Comparison of ENCODE assay signal across 11 mouse cellular contexts in the genomic region with DNA sequence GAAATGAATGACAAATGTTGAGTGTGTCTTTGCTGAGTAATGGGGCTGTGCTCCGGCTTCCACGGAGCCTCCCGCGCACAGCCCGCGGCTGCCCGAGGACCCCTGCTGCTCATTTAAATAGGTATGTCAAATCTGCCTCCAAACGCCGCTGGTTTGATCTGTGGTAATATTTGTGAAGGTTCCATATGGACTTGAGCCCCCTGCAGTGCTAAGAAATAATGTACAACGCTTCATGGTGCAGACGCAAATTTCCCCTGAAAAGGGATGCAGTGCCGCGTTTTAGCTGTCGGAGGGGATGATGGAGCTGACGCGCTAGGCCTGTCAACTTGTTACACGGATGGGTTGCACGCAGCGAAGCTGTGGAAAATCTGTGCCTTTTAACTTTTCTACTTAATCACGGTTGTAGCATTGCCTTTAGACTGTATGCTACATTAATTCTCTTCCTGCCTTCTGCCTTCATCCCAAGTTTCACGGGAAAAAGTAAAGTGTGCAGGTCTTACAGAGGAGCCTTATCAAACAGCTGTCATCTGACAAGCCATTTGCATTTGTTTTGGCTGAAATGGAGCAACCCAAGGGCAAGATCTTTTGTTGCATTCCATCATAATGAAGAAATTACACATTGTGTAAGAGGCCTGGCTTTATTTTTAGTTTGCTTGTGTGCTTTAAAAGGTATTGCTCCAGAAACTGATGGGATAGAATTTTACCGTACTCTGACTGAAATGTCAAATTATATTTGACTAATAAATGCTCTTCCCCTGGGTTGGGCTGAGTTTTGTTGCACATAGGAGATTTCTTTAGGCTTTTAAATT. TPM values are rescaled to one million over a fixed set of nuclear protein-coding genes. Genes with fewer than 3 reads are reported as not detected.
DNase-seq lines count a peak whose midpoint lies in the region; ATAC-seq and TF ChIP-seq lines count a peak whose summit lies in the region.
"Had no signal": no experiment of that assay in that cellular context is flagged by ENCODE, and none has a peak within 500 bp of the region (broad histone marks: within the 10 kb centered on the region; RNA-seq: fewer than 3 reads in every experiment).

No protein-coding gene starts in this region.

- peak; percentile 79 for ATAC-seq in midbrain, embryonic 11.5 days (ENCODE audit: low FRiP score)
- no peak for ATAC-seq in erythroblast, adult 5-6 weeks (replicated peaks; ENCODE audit: low FRiP score, poor library complexity, severe bottlenecking)

- no peaks in the 10 kb centered on the region for H3K36me3 ChIP-seq in midbrain, embryonic 11.5 days (ENCODE audit: control insufficient read depth, insufficient read depth, low read length)

- peak; percentile 27 to 28 for DNase-seq in cerebellum, adult 2 months
- DNase-seq in cerebellum, adult 11 months: no peak
- peak; percentile 23 for DNase-seq in Muller cell, postnatal 12 days (ENCODE audit: inconsistent ontology term)
- DNase-seq in fibroblast of lung, adult 2 months (ENCODE audit: low read depth): peak; percentile 2
- DNase-seq in midbrain, embryonic 11.5 days (ENCODE audit: low spot score, missing footprints): peak; percentile 88
- DNase-seq in yolk sac, embryonic 10.5 days (ENCODE audit: low spot score): no peak
- no peak for DNase-seq in MN1 (ENCODE audit: low spot score)
- DNase-seq: gastrocnemius, postnatal 36 days; kidney, postnatal 36 days; liver, embryonic 13.5 days had no signal

- H3K4me1 ChIP-seq in cerebellum, adult 2 months (ENCODE audit: control insufficient read depth, insufficient read depth, low read length): no peaks in the 10 kb centered on the region
- peaks cover 19% of the 10 kb centered on the region for H3K4me1 ChIP-seq in midbrain, embryonic 11.5 days (ENCODE audit: control insufficient read depth, insufficient read depth, low read length)
- H3K4me1 ChIP-seq: liver, embryonic 13.5 days had no signal

- no peak overlapping the region for H3K27ac ChIP-seq in cerebellum, adult 2 months (ENCODE audit: insufficient read depth, low read length)
- peak overlapping the region; percentile 64; the same call in 1 of the 2 replicates for H3K27ac ChIP-seq in midbrain, embryonic 11.5 days (ENCODE audit: low read depth, low read length)
- H3K27ac ChIP-seq: liver, embryonic 13.5 days had no signal

- no peak overlapping the region; the same call in 1 of the 2 replicates for H3K9ac ChIP-seq in midbrain, embryonic 11.5 days (ENCODE audit: low read length)
- H3K9ac ChIP-seq: liver, embryonic 13.5 days had no signal

- WGBS in cerebellum, adult 2 months: 33% methylated on average over 22 of the region's 22 CpGs
- WGBS in midbrain, embryonic 11.5 days: 41% methylated on average over 22 of the region's 22 CpGs

- TF ChIP-seq CTCF in cerebellum, adult 2 months (IDR thresholded peaks at IDR 0.05; ENCODE audit: borderline replicate concordance, insufficient read depth, low read depth, low read length): no peak

- H3K9me3 ChIP-seq in midbrain, embryonic 11.5 days (ENCODE audit: control insufficient read depth, low read length): no peaks in the 10 kb centered on the region
- H3K9me3 ChIP-seq: liver, embryonic 13.5 days had no signal

- no peak for TF ChIP-seq POLR2A in cerebellum, adult 2 months (IDR thresholded peaks at IDR 0.05; ENCODE audit: borderline replicate concordance, insufficient read depth, low read length)

- H3K4me2 ChIP-seq in midbrain, embryonic 11.5 days: peak overlapping the region; percentile 7; the same call in 1 of the 2 replicates
- H3K4me2 ChIP-seq: liver, embryonic 13.5 days had no signal

- H3K4me3 ChIP-seq in cerebellum, adult 2 months (replicated peaks; ENCODE audit: insufficient read depth, low read depth, low read length): no peak overlapping the region
- H3K4me3 ChIP-seq in midbrain, embryonic 11.5 days (ENCODE audit: low read depth, low read length): no peak overlapping the region
- H3K4me3 ChIP-seq: liver, embryonic 13.5 days had no signal

- H3K27me3 ChIP-seq in cerebellum, adult 2 months (ENCODE audit: control insufficient read depth, insufficient read depth, low read length): no peaks in the 10 kb centered on the region
- H3K27me3 ChIP-seq in midbrain, embryonic 11.5 days (ENCODE audit: control insufficient read depth, insufficient read depth, low read length): no peaks in the 10 kb centered on the region
- H3K27me3 ChIP-seq: liver, embryonic 13.5 days had no signal

RNA-seq across cellular contexts. Expression of gene Mrps9, which starts 37.7 kb away (rescaled TPM):
- 57.7 and 58.8 TPM in 2 replicates for polyA plus RNA-seq in cerebellum, adult 2 months (2012; rRNA removed)
- polyA plus RNA-seq in midbrain, embryonic 11.5 days (2014; fragmentation: Nextera tagmentation; extraction: Ambion mirVana): 57.4 and 58.3 TPM in 2 replicates
- total RNA-seq in erythroblast, adult 5-6 weeks (2015; ENCODE audit: low replicate concordance): 3.3 and 13.8 TPM in 2 replicates
- total RNA-seq in erythroblast, adult 5-6 weeks (2017; ENCODE audit: low replicate concordance): 8.8 and 16.5 TPM in 2 replicates

Comparison
In these comparisons a context has a peak if more than half of its experiments do, and no peak if none do; other contexts are left out.
1. DNase-seq: peak in cerebellum, adult 2 months (2 of 2), Muller cell, postnatal 12 days (single experiment), fibroblast of lung, adult 2 months (single experiment) and midbrain, embryonic 11.5 days (single experiment); none in cerebellum, adult 11 months (single experiment), yolk sac, embryonic 10.5 days (single experiment) and MN1 (single experiment).